Mouse (Mus musculus) liver, postnatal 0 days (tissue): ENCODE measurements at regions not wholly inside any gene's neighbourhood (a gene's known extent, or its start where the extent isn't known, plus 50 kb on each side); places are given as distances from the start of the nearest gene placed in this dataset.

Source experiments
- CTCF ChIP-seq: sonication (generic); IDR thresholded peaks from 2 replicates; pipeline ENCODE4 v1.5.1; 2016; ENCODE audit warnings: antibody characterized with exemption, low read depth
- EP300 ChIP-seq: IDR thresholded peaks from 2 replicates; pipeline ENCODE4 v1.6.1; 2016; ENCODE audit warnings: antibody characterized with exemption, low read depth, mild to moderate bottlenecking

GRCm38 (mm10) chr9:47091796-47092195, 93.3 kb downstream of the Gm4791 start:
- TF ChIP-seq CTCF (no peak), EP300 (no peak)
